Comparison of ENCODE assay signal across 8 mouse cellular contexts in the genomic region with DNA sequence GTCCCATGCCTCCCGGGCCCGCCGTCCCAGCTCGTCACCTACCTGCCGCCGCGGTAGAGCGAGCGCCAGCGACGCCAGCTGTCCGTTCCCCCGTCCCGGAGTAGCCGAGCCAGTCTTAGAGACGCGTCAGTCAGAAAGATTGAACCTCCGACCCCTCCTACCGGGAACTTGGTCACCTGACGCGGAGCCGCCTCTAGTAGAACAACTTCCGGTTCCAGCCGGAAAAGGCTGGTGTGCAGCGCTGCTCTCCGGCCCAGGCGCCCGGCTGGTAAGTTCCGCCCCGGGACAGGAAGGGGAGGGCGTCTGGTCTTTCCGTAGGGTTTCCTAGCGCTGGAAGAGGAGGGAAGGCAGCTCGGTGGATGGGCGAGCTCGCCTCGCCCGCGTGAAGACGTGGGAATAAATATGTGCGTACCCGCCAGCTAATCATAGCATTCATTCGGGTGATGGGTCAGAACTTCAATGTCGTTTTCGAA. TPM values are rescaled to one million over a fixed set of nuclear protein-coding genes. Genes with fewer than 3 reads are reported as not detected.
DNase-seq lines count a peak whose midpoint lies in the region; ATAC-seq and TF ChIP-seq lines count a peak whose summit lies in the region.

Gene Rnf185, minus strand, starts transcription at position 197 of the 473 bp plus-strand sequence.

- peak; percentile 93 to 98 for TF ChIP-seq POLR2A in MEL (IDR thresholded peaks at IDR 0.05; ENCODE audit: control insufficient read depth in 1 of 2, insufficient read depth in 1 of 2, low read depth in 1 of 2, low read length in 2 of 2, poor library complexity in 1 of 2)
- peak; percentile 79; the same call in 1 of the 2 replicates for TF ChIP-seq POLR2A in cerebellum, adult 2 months (IDR thresholded peaks at IDR 0.05; ENCODE audit: borderline replicate concordance, insufficient read depth, low read length)

- H3K4me2 ChIP-seq in forebrain, postnatal 0 days (ENCODE audit: low read depth), result peak within 1 kb of the TSS; percentile 87
- peak within 1 kb of the TSS; percentile 89 for H3K4me2 ChIP-seq in lung, embryonic 15.5 days

- peak; percentile 99 for ATAC-seq in forebrain, postnatal 0 days
- peak; percentile 98 for ATAC-seq in lung, embryonic 15.5 days (ENCODE audit: borderline replicate concordance, extremely low read depth, low FRiP score, low TSS enrichment)

- TF ChIP-seq CTCF in MEL (IDR thresholded peaks at IDR 0.05 in 2 of 3, conservative IDR thresholded peaks at IDR 0.05 in 1 of 3; ENCODE audit: control insufficient read depth in 1 of 3, insufficient read depth in 1 of 3, low read depth in 2 of 3, low read length in 3 of 3, poor library complexity in 1 of 3, severe bottlenecking in 1 of 3), result no peak
- TF ChIP-seq CTCF in cerebellum, adult 2 months (IDR thresholded peaks at IDR 0.05; ENCODE audit: borderline replicate concordance, insufficient read depth, low read depth, low read length), result no peak
- no peak for TF ChIP-seq CTCF in forebrain, postnatal 0 days (IDR thresholded peaks at IDR 0.05; ENCODE audit: low read depth)

- H3K27me3 ChIP-seq in MEL (ENCODE audit: control insufficient read depth in 1 of 2, insufficient read depth in 2 of 2, low read length in 2 of 2), result no peaks in the 10 kb centered on the region
- no peaks in the 10 kb centered on the region for H3K27me3 ChIP-seq in cerebellum, adult 2 months (ENCODE audit: control insufficient read depth, insufficient read depth, low read length)
- H3K27me3 ChIP-seq in forebrain, postnatal 0 days (ENCODE audit: insufficient read depth, low read length), result no peaks in the 10 kb centered on the region
- H3K27me3 ChIP-seq in lung, embryonic 15.5 days, result no peaks in the 10 kb centered on the region

- under 1% methylated on average over 45 of the region's 45 CpGs for WGBS in cerebellum, adult 2 months
- under 1% methylated on average over 45 of the region's 45 CpGs for WGBS in forebrain, postnatal 0 days
- under 1% methylated on average over 45 of the region's 45 CpGs for WGBS in lung, embryonic 15.5 days

- peak within 1 kb of the TSS; percentile 89 for H3K9ac ChIP-seq in MEL (ENCODE audit: control insufficient read depth, low read depth, low read length, poor library complexity, severe bottlenecking)
- H3K9ac ChIP-seq in forebrain, postnatal 0 days, result peak within 1 kb of the TSS; percentile 88
- H3K9ac ChIP-seq in lung, embryonic 15.5 days, result peak within 1 kb of the TSS; percentile 93

- no peaks in the 10 kb centered on the region for H3K9me3 ChIP-seq in MEL (replicated peaks; ENCODE audit: insufficient read depth, low read length)
- no peaks in the 10 kb centered on the region for H3K9me3 ChIP-seq in forebrain, postnatal 0 days (ENCODE audit: low read length)
- H3K9me3 ChIP-seq in lung, embryonic 15.5 days, result no peaks in the 10 kb centered on the region

- H3K79me2 ChIP-seq in MEL (ENCODE audit: control insufficient read depth, insufficient read depth, low read length, poor library complexity), result peaks cover 15% of the 10 kb centered on the region

- DNase-seq in MEL (ENCODE audit: low read depth, low spot score), result peak; percentile 99
- DNase-seq in cerebellum, adult 2 months, result peak; percentile 91 to 95
- DNase-seq in forebrain, postnatal 0 days, result peak; percentile 97
- peak; percentile 94 for DNase-seq in heart, postnatal 4 days
- peak; percentile 91 to 92 for DNase-seq in layer of hippocampus, adult 8-10 months (ENCODE audit: low spot score in 2 of 2)
- peak; percentile 92 for DNase-seq in ovary, adult 18-20 months (ENCODE audit: low spot score)
- peak; percentile 95 for DNase-seq in thymus, postnatal 0 days (ENCODE audit: low spot score)

- H3K4me1 ChIP-seq in MEL (ENCODE audit: control insufficient read depth in 1 of 2, insufficient read depth in 2 of 2, low read length in 2 of 2), result peaks cover 6 to 12% of the 10 kb centered on the region in 2 experiments
- no peaks in the 10 kb centered on the region; the same call in none of the 2 replicates for H3K4me1 ChIP-seq in cerebellum, adult 2 months (ENCODE audit: control insufficient read depth, insufficient read depth, low read length)
- peaks cover 8% of the 10 kb centered on the region; the same call in 1 of the 2 replicates for H3K4me1 ChIP-seq in forebrain, postnatal 0 days (ENCODE audit: insufficient read depth)
- peaks cover 22% of the 10 kb centered on the region for H3K4me1 ChIP-seq in lung, embryonic 15.5 days

- peak within 1 kb of the TSS; percentile 69 to 94 for H3K4me3 ChIP-seq in MEL (ENCODE audit: control insufficient read depth in 1 of 2, insufficient read depth in 1 of 2, low read depth in 2 of 2, low read length in 2 of 2)
- H3K4me3 ChIP-seq in cerebellum, adult 2 months (replicated peaks; ENCODE audit: insufficient read depth, low read depth, low read length), result peak within 1 kb of the TSS; percentile 75
- H3K4me3 ChIP-seq in forebrain, postnatal 0 days (ENCODE audit: low read depth, low read length), result peak within 1 kb of the TSS; percentile 92
- H3K4me3 ChIP-seq in lung, embryonic 15.5 days, result peak within 1 kb of the TSS; percentile 92

- peak within 1 kb of the TSS; percentile 72 for H3K27ac ChIP-seq in MEL (ENCODE audit: control insufficient read depth, low read depth, low read length)
- H3K27ac ChIP-seq in cerebellum, adult 2 months (ENCODE audit: insufficient read depth, low read length), result peak within 1 kb of the TSS; percentile 81
- peak within 1 kb of the TSS; percentile 81 for H3K27ac ChIP-seq in forebrain, postnatal 0 days (ENCODE audit: low read depth, low read length)
- H3K27ac ChIP-seq in lung, embryonic 15.5 days, result peak within 1 kb of the TSS; percentile 95

- TF ChIP-seq EP300 in MEL (IDR thresholded peaks at IDR 0.05; ENCODE audit: low read depth in 1 of 2, low read length in 2 of 2), result no peak

- TF ChIP-seq RAD21 in MEL (IDR thresholded peaks at IDR 0.05; ENCODE audit: low read depth, low read length), result no peak

- H3K36me3 ChIP-seq in MEL (ENCODE audit: control insufficient read depth in 1 of 2, insufficient read depth in 2 of 2, low read length in 2 of 2), result peaks cover 0 to 17% of the 10 kb centered on the region in 2 experiments; a peak in 2 of 4 replicates
- H3K36me3 ChIP-seq in forebrain, postnatal 0 days (ENCODE audit: insufficient read depth), result no peaks in the 10 kb centered on the region
- H3K36me3 ChIP-seq in lung, embryonic 15.5 days, result 0 out of 2 replicates have a peak, but pooled peaks cover 3% of the 10 kb centered on the region

TF ChIP-seq in MEL, 35 proteins besides CTCF, POLR2A, EP300 and RAD21 (continues in another document):
- TF ChIP-seq MAFK (IDR thresholded peaks at IDR 0.05; ENCODE audit: borderline replicate concordance, low read depth, low read length), result no peak
- peak; percentile 69 for TF ChIP-seq KAT2A (conservative IDR thresholded peaks at IDR 0.05; ENCODE audit: low read depth, low read length)
- peak; percentile 82 for TF ChIP-seq TCF12 (IDR thresholded peaks at IDR 0.05; ENCODE audit: low read depth, low read length)
- TF ChIP-seq MYC (IDR thresholded peaks at IDR 0.05; ENCODE audit: low read depth, low read length), result peak; percentile 64; the same call in 1 of the 2 replicates
- no peak for TF ChIP-seq CHD2 (IDR thresholded peaks at IDR 0.05; ENCODE audit: low read length)
- 0 out of 2 replicates have a peak, but pooled peaks have one; percentile 15 for TF ChIP-seq GATA1 (IDR thresholded peaks at IDR 0.05; ENCODE audit: low read depth, low read length)
- no peak for TF ChIP-seq POLR2AphosphoS5 (IDR thresholded peaks at IDR 0.05; ENCODE audit: borderline replicate concordance, low read depth, low read length)
- TF ChIP-seq CHD1 (IDR thresholded peaks at IDR 0.05; ENCODE audit: low read depth, low read length), result 0 out of 2 replicates have a peak, but pooled peaks have one; percentile 44
- TF ChIP-seq UBTF (IDR thresholded peaks at IDR 0.05; ENCODE audit: borderline replicate concordance, insufficient read depth, low read depth, low read length), result peak; percentile 95; the same call in 1 of the 2 replicates
- no peak for TF ChIP-seq SMC3 (IDR thresholded peaks at IDR 0.05; ENCODE audit: low read depth, low read length)
- no peak for TF ChIP-seq MYB (IDR thresholded peaks at IDR 0.05; ENCODE audit: low read depth, low read length)
- TF ChIP-seq HCFC1 (IDR thresholded peaks at IDR 0.05; ENCODE audit: low read depth, low read length), result peak; percentile 97
- no peak for TF ChIP-seq TAL1 (IDR thresholded peaks at IDR 0.05; ENCODE audit: low read length)
- peak; percentile 77 for TF ChIP-seq ETS1 (IDR thresholded peaks at IDR 0.05; ENCODE audit: low read depth, low read length)
- peak; percentile 78 for TF ChIP-seq TBP (IDR thresholded peaks at IDR 0.05; ENCODE audit: low read depth, low read length)
- TF ChIP-seq MAZ (IDR thresholded peaks at IDR 0.05; ENCODE audit: low read depth, low read length), result peak; percentile 83; the same call in 1 of the 2 replicates
- TF ChIP-seq ELF1 (IDR thresholded peaks at IDR 0.05; ENCODE audit: low read depth, low read length), result peak; percentile 92
- TF ChIP-seq MEF2A (IDR thresholded peaks at IDR 0.05; ENCODE audit: extremely low read depth, insufficient replicate concordance, low read depth, low read length, poor library complexity, severe bottlenecking), result peak; percentile 61; the same call in 1 of the 2 replicates
- TF ChIP-seq ZNF384 (IDR thresholded peaks at IDR 0.05; ENCODE audit: low read depth, low read length), result no peak
- peak; percentile 60 to 88; a peak in 3 of 4 replicates for TF ChIP-seq USF2 (IDR thresholded peaks at IDR 0.05; ENCODE audit: borderline replicate concordance in 1 of 2, insufficient read depth in 1 of 2, low read depth in 1 of 2, low read length in 2 of 2)
- TF ChIP-seq JUND (IDR thresholded peaks at IDR 0.05; ENCODE audit: low read depth, low read length), result no peak
- TF ChIP-seq NRF1 (IDR thresholded peaks at IDR 0.05; ENCODE audit: insufficient read depth, low read depth, low read length, poor library complexity, severe bottlenecking), result peak; percentile 32; the same call in 1 of the 2 replicates
- peak; percentile 96 for TF ChIP-seq ZMIZ1 (IDR thresholded peaks at IDR 0.05; ENCODE audit: low read depth, low read length)

RNA-seq across cellular contexts. Expression of gene Rnf185, which starts in this region (rescaled TPM):
- 9.5 and 9.9 TPM in 2 replicates for total RNA-seq in MEL (2012; rRNA removed)
- 10 to 100 TPM in 1 of 2 experiments, not detected in 1; 13.8 TPM for polyA plus RNA-seq in MEL (2012; ENCODE audit: insufficient read depth in 1 of 2, insufficient read length in 2 of 2, low read depth in 1 of 2, low replicate concordance in 2 of 2, missing spikeins in 1 of 2)
- polyA plus RNA-seq in cerebellum, adult 2 months (2012; rRNA removed), result 38.1 and 39.3 TPM in 2 replicates
- total RNA-seq in forebrain, postnatal 0 days (2014; rRNA removed), result 35.9 and 38.8 TPM in 2 replicates
- 36.3 and 36.9 TPM in 2 replicates for polyA plus RNA-seq in forebrain, postnatal 0 days (2015; fragmentation: Nextera tagmentation; extraction: Ambion mirVana)
- total RNA-seq in heart, postnatal 4 days (2021), result 10 to 100 TPM; 26.7 to 28.9 TPM
- 10 to 100 TPM; 26.4 to 31.9 (median 30.0) TPM for total RNA-seq in layer of hippocampus, adult 8-10 months (2022)
- polyA plus RNA-seq in lung, embryonic 15.5 days (2015; fragmentation: Nextera tagmentation; extraction: Ambion mirVana), result 29.3 and 32.6 TPM in 2 replicates
- polyA plus RNA-seq in thymus, postnatal 0 days (2015; fragmentation: Nextera tagmentation; extraction: Ambion mirVana), result 17.2 and 17.4 TPM in 2 replicates

Comparison
In these comparisons a context has a peak if more than half of its experiments do, and no peak if none do; other contexts are left out.
1. Peak in every context shown above with its lines: DNase-seq, ATAC-seq, H3K4me3 ChIP-seq and H3K27ac ChIP-seq.